Mouse (Mus musculus) gastrocnemius, postnatal 14 days (tissue): ENCODE results near the gene Mrgprf. TPM values are rescaled to one million over a fixed set of nuclear protein-coding genes. Genes with fewer than 3 reads are reported as not detected.
A peak's percentile ranks its signal among the peaks of the same experiment; 100 is the strongest.

Experiments used
- DNase-seq: peaks from one replicate; pipeline ENCODE4 v3.0.0; 2021; ENCODE audit warnings: mixed read lengths
- intact Hi-C: fragments of 180-260 bp; cut with DNase I; formaldehyde crosslinking; loops from one replicate; pipeline ENCODE4 v1.15.1; 2025; ENCODE audit warnings: low total_unique reads
- long read RNA-seq, 2 experiments: library from polyadenylated mRNA; stranded (forward); transcript quantifications; one replicate each; pipeline ENCODE4 v2.0.0; 2021
- total RNA-seq, 2 experiments: library from RNA; stranded (reverse); gene quantifications; 2 replicates each; pipeline ENCODE4 v1.2.3; 2021

Gene Mrgprf
- 1 to 10 TPM; 3.9 to 7.4 TPM for total RNA-seq
- long read RNA-seq, experiment 1, partial matches to known transcripts, result 0 of 3 reads
- long read RNA-seq, experiment 1, other reads (novel, unspliced or antisense), result 0 of 3 reads
- long read RNA-seq, experiment 2, partial matches to known transcripts, result 0 of 1 reads
- long read RNA-seq, experiment 2, other reads (novel, unspliced or antisense), result 0 of 1 reads

DNA sequence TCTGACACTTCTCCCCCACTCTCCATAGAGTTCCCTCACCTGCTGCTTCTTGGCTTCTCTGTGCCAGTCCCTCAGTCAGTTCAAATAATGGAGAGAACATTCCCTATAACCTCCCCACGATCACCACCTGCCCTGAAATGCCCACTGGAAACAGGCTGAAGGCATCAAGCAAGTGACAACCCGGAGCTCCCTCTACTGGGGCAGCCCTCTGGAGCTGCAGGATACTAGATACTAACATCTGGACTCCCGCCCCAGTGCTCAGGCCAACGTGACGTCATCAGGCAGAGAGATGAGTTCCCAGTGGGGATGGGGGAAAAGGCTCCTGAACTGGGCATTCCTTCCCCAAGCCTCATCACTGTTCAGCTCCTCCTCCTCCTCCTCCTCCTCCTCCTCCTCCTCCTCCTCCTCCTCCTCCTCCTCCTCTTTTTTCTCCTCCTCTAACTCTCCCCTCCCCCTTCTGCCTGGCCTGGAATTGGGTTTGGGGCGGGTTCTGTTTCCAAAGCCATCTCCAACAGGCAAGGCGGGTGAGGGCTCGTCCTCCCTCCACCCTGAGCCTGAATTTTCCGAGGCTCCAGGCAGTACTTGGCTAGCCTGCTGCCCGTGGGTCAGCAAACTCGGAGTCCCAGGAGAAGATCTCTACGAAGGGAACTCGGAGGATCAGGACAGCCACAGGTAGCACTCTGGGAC is at the start of gene Mrgprf:
TSS of gene Mrgprf (plus strand) at position 508 of the 687 bp plus-strand sequence.
- intact Hi-C loops, result no loop called here
- DNase-seq, result peak; percentile 86

DNA sequence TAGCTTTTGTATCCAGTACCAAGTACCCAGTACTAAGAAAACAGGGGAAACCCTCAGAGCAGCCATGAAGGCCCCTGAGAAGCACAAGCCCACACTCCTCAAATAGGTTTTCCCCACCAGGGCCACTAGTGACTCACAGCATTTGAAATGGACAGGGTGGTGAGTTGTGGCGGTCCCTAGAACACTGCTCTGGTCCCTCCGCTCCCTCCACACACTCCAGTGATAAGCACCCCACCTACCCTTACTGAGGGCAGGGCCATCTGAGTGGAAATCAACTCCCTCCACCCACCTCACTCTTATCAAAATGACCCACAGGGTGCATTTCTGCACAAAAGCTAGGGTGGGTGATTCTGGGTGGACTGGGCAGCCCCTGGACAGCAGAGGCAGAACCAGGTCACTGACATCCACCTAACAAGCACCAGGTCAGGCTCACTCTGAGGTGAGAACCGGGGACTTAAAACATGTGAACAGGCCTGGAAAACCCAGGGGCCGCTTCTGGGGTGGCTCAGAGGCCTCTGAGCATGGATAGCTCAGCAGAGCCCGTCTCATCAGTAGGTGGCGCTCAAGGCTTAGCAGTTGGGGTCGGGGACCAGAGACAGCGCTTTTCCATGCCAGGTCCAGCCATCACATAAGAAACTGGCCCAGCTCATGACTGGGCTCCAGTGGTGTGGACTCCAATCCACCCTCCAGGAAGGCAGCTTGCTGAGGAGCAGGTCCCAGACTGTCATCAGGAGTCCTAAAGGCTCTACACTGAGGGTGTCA is 47.7 kb upstream of the Mrgprf start:
- DNase-seq, result peak; percentile 88
- intact Hi-C loops, result no loop called here

DNA sequence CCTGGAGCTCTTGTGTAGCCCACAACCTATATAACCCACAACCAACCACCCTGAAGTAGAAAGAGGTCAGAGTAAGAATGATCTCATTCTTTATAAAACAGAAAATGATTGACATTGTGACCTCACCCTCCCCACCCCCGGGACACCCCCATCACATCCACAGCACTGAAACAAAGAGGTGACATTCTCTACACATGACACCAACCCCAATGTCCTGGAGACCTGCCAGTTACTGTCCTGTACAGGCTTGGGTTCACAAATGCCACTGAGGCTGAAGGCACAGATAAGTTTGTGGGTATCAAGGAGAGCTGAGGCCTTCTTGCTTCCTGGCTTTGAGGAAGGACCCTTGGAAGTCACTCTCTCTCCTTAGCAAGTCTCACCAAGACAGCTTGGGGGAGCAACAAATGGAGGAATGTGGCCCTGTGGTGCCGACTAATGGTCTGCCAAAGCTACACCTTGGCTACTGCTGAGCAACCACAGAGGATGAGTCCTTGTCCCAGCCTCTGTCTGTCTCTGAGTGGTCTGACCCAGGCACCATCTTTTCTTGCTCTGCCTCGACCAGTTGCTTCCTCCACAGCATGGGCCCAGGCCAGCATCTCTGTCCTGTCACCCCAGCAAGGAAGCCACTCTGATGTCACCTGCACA is 46.5 kb upstream of the Mrgprf start:
- intact Hi-C loops, result no loop called here
- no peak for DNase-seq

DNA sequence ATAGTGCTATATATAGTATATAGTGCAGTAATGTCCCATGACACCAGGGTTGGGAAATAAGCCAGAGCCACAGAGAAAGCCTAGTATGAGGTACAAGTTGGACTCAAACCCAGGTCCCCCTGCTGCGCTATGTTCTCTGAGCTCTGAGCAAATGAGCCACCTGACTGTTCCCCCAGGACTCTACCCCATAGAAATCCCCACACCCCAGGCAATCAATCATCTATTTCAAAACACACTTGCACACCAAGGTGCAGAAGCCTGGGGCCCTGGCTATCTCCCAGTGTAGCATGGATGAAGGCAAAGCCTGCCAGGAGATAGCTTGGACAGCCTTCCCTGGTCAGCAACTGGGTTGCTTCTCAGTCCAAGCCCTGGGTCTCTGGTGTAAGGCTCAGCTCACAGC is 44.5 kb upstream of the Mrgprf start:
- DNase-seq, result no peak
- intact Hi-C loops, result no loop called here

DNA sequence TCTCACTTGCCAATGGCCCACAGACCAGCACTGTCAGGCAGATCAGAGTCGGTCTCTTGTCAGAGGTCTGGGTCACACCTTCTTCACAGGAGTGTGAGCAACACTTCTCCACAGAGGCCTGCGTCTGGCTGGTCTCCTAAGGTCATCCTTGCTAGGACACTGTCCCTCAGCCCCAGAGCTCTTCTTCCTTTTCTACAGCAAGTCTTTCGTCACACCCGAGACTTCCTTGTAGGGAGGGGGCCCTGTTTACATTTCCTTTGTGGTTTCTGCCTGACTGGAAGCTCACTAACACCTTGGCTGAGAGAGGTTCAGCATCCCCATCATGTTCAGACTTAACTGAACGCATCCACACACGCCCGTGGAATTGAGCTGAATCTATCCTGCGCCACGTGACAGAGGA is 36.4 kb upstream of the Mrgprf start:
- DNase-seq, result no peak
- intact Hi-C loops, result no loop called here

DNA sequence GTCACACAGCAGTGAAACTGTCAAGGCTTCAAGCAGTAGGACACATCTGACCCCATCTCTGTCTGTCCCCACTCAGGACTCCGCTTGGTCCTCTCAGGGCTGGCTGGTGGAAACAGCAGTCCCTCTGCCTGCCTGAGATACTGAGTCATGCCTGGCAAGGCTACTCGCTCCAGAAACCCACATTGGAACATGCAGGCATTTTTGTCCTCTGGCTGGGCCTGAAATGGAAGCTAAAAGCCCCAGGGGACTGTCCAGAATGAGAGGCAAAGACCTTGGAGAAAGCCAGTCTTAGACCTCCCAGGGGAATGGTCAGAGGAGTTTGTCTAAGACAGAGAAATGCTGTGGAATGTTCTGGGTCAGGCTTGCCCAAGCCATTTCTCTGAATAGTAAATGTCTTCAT is 34.6 kb upstream of the Mrgprf start:
- intact Hi-C loops, result no loop called here

DNA sequence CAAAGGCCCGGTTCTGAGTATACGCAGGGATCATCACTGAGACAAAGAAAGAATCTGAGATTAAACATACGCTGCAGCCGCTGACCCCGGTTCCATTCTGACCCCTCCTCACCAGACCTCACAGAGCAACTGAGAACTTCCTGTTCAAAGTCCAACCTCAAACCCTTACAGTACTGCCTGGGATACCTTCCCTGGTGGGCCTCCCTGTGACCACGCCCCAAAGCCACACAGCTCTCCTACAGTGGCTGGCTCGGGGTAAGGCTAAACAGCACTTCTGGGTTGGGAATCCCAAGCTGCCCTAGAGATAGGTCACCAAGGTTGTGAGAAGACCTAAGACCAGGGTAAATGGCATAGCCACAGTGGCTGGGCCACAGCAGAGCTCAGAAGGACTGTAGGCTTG is 31.7 kb upstream of the Mrgprf start:
- DNase-seq, result no peak
- intact Hi-C loops, result no loop called here

More for the DNA sequence above, 34.6 kb upstream of the Mrgprf start:
- DNase-seq, result no peak

DNA sequence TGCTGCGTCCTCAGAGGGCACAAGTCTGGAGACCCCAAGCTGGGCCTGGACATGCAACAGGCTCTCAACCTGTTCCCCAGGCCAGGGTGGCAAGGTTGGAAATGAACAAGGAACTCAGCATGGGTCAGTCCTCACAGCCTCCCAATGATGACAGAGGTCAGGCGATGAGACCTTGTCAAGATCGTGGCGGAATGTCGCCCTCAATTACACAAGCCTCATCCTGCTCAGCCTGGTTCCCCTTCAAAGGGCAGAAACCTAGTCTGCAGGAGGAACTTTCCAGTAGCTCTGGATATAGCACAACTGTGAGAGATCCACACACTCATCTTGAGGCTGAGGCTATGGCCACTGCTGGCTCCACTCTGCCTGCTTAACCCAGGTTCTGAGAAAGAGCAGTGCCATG is 29.7 kb upstream of the Mrgprf start:
- DNase-seq, result no peak
- intact Hi-C loops, result no loop called here

DNA sequence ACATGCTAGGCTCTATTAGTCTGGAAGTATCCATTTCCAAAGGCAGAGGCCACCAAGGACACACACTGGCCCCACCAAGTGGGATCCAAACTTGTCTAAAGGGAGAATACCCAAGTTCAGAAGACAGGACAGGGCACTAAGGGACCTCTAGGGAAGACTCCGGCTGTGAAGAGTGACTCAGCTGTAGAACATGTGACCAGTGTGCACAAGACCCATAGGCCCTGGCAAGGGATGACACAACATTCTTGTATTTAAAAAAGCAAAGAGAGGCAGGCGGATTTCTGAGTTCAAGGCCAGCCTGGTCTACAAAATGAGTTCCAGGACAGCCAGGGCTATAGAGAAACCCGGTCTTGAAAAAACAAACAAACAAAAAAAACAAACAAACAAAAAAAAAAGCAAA is 25.1 kb upstream of the Mrgprf start:
- DNase-seq, result no peak
- intact Hi-C loops, result no loop called here

DNA sequence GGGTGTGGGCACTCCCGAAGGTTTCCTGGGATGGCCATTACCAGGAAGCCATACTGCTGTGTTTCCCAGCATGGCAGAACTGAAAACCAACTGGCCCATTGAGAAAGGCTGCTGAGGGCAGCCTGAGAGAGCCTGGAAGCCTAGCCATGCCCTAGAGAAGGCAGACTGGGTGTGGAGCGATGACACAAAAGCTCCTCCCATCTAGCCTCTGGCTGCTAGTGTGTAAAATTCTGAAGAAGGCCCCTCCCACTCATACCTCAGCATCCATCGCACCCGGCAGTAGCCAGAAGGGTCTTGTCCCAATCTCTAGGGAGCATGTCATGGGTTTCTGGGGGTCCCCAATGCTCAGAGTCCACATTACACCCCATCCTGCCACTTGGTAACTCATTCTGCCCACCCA is 19.2 kb upstream of the Mrgprf start:
- no peak for DNase-seq
- intact Hi-C loops, result no loop called here

DNA sequence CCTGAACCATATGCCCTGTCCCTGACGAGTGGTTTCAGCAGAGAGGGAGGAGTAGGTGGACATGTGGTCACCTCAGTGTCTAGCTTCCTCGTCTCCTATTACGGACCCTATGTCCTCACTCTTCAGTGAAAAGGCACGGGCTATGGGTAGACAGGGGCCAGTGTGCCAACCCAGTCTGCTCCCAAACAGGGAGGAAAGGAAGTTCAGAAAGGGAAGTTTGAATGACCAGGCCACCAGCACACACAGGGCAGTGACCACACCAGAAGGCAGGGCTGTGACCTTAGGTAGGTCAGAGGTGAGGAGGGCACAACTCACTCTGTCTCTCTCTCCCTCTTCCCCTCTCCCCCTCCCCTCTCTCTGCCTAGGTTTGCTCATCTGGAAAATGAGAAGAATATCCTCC is 17.6 kb upstream of the Mrgprf start:
- intact Hi-C loops, result no loop called here

DNA sequence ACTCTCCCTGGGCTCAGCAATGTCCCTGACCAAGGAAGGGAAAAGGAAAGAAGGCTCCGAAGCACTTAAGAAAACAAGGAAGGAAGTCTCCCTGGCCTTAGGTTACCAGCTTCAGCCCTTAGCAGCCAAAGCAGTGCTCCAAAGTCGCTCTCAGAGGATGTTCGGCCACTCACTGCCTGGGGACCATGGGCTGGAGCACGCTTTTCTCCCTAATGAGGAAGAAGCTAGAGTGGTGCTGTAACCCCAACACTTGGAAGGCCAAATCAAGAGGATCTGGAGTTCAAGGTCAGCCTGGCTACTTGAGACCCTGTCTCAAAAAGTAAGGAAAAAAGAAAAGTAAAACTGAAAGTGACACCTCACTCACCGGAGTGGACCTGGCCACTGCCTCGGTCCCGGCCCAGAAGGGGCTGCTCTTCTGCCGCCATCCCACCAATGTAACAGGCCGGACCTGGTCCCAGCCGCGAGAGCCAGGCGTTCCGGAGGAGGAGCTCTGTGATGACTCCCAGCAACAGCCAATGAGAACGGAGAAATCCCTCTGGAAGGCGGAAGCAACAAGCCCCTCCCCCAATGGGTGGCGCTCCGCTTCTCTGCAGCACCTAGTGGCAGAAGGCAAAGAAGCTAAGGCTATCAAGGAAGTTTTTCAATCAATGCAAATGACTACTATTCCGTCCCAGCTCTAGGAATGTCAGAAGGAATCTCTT is 17.0 kb upstream of the Mrgprf start, which contains the start of gene Tpcn2:
TSS of gene Tpcn2 (minus strand) at position 525 of the 701 bp plus-strand sequence.
- intact Hi-C loops, result no loop called here
- peak; percentile 94 for DNase-seq

More for the DNA sequence above, 17.6 kb upstream of the Mrgprf start:
- DNase-seq, result no peak

DNA sequence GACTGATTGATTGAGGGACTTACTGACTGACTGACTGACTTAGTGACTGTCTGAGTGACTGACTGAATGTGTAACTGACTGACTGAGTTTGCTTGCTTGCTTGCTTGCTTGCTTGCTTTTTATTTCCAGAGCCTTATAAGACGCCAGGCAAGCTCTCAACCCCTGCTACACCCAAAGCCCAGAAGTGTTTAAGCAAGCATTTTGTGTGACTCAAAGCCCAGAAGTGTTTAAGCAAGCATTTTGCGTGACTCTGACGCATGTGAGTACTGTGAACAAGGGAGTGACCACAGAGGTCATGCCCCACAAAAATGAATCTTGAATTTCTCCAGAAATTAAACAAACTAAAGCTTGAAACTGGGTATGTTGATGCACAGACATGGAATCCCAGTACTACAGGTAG is 16.3 kb upstream of the Mrgprf start:
- DNase-seq, result no peak
- intact Hi-C loops, result no loop called here

DNA sequence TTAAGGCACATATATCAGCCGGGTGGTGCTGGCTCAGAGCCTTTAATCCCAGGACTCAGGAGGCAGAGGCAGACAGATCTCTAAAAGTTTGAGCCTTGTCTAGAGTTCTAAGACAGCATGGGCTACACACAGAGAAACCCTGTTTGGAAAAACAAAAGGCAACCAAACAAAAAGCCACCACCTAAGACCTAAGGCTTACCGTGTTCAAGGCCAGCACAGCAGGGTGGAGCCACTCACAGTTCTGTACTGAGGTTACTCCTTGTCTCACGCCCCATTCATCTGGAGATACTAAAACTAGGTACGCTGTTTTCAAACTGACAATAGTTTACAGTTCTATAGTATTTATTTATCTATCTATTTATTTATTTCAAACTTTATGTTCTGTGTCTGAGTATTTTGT is 15.2 kb upstream of the Mrgprf start:
- intact Hi-C loops, result no loop called here

DNA sequence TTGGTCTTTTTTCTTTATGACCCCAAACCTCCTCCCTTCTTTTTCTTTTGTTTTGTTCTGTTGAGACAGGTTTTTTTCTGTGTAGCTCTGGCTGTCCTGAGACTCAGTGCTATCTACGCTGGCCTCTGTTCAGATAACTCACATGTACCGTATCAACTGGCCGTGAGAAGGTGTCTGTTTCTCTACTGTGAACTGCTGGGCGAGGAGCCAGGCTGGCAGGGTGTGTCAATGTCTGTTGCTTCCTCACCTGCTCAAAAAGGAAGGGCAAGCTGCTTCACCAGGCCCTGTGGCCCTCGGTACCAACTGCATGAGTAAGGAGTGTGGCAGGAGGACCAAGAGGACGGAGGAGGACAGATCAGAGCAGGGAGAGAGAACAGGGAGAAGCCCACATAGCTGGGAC is 13.2 kb upstream of the Mrgprf start:
- no peak for DNase-seq
- intact Hi-C loops, result no loop called here

More for the DNA sequence above, 15.2 kb upstream of the Mrgprf start:
- no peak for DNase-seq

DNA sequence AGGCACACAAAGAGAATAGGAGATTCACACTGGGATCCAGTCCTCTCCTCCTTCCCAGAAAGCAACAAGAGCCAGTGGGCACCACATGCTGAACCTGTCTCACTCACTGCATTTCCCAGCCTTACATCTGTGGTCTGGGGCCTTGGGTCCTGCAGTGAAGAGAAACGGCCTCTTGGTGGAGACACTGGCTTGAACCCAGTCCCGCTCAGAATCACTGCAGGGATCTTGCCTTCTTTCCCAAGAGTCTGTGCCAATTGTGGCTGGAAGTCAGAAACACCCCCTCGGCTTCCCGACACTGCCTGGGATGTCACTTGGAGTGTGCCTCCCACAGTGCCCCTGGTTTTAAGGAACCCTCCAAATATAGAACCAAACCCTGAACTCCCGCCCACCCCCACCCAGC is 11.3 kb upstream of the Mrgprf start:
- intact Hi-C loops, result no loop called here
- DNase-seq, result peak; percentile 46

DNA sequence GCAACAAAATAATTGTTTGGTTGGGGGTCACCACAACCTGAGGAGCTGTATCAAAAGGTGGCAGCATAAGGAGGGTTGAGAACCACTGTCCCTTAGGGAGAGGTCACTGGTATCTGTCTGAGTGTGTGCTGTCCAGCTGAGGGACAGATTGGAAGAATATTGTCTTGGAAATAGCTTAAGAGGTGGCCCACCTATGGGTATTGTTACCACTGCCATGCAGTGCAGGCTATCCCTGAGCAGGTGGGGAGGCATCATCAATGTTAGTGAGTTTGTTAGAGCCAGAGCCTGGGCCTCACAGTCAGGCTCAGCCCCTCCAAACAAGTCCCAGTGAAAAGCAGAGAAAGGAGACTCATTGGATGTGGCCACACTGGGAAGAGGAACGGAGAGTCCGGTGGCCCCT is 8.8 kb upstream of the Mrgprf start:
- intact Hi-C loops, result no loop called here
- DNase-seq, result no peak

DNA sequence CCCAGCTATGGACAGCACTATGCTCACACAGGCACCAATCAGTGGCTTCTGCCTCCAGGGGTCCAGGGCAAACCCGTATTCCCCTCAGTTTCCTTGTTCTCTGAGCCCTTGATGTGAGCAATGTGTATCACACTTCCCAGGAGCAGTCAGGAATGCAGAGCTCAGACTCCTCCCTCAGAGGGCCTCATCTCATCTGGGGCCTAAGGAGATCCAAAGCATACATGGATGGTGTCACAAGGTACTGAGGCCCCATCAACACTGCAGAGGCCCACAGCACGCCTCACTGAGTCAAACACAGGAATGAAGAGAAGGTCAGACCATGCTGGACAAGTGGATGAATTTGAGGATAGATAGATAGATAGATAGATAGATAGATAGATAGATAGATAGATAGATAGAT is 7.9 kb upstream of the Mrgprf start:
- intact Hi-C loops, result no loop called here

DNA sequence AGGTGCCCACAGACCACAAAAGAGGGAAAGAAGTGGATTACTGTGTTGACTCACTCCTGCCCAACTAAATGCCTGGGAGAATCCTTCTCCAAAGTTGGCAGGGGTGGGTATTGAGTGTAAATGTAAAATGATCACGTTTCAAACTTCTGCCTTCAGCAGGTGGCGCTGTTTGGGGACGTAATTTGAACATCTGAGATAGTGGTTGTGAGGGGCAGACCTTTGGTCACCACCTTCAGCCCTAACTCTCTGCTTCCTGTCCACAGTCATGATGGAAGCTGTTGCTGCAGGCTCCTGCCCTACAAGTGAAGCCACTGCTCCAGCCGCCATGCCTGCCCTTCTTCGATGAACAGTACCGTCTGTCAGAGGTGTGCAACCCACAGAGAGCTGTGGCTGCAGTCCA is 6.8 kb upstream of the Mrgprf start:
- intact Hi-C loops, result no loop called here

More for the DNA sequence above, 7.9 kb upstream of the Mrgprf start:
- no peak for DNase-seq

More for the DNA sequence above, 6.8 kb upstream of the Mrgprf start:
- no peak for DNase-seq
